Mouse (Mus musculus) stomach, postnatal 0 days (tissue): ENCODE measurements around the gene Uba7. TPM values are rescaled to one million over a fixed set of nuclear protein-coding genes. Genes with fewer than 3 reads are reported as not detected.
A peak's percentile ranks its signal among the peaks of the same experiment; 100 is the strongest.

Experiments
- ATAC-seq: fragments of 200-750 bp; cut with Nextera tagmentation; 2 replicates; pipeline ENCODE4 v1.8.0; 2017; ENCODE audit not compliant: low FRiP score, low TSS enrichment
- DNase-seq: peaks from one replicate; pipeline ENCODE4 v3.0.0-alpha.2; 2016; ENCODE audit warnings: low spot score
- H3K27ac ChIP-seq: fragments of 300-500 bp; sonication (generic); replicated peaks from 2 replicates; pipeline ENCODE4 v1.5.1; 2014; ENCODE audit warnings: mild to moderate bottlenecking, control low read depth
- H3K27me3 ChIP-seq: fragments of 300-500 bp; sonication (generic); 2 replicates; pipeline ENCODE4 v1.6.1; 2014; ENCODE audit warnings: low read length; ENCODE audit not compliant: control insufficient read depth, insufficient read depth
- H3K36me3 ChIP-seq: fragments of 300-500 bp; sonication (generic); 2 replicates; pipeline ENCODE4 v1.6.1; 2014; ENCODE audit warnings: low read length, mixed read lengths; ENCODE audit not compliant: control insufficient read depth, insufficient read depth
- H3K4me1 ChIP-seq: fragments of 300-500 bp; sonication (generic); replicated peaks from 2 replicates; pipeline ENCODE4 v1.6.1; 2014; ENCODE audit warnings: antibody characterized with exemption; ENCODE audit not compliant: control insufficient read depth, insufficient read depth
- H3K4me2 ChIP-seq: fragments of 300-500 bp; sonication (generic); replicated peaks from 2 replicates; pipeline ENCODE4 v1.6.1; 2014; ENCODE audit warnings: low read depth, mild to moderate bottlenecking, control low read depth, moderate library complexity
- H3K4me3 ChIP-seq: fragments of 300-500 bp; sonication (generic); 2 replicates; pipeline ENCODE4 v1.5.1; 2014; ENCODE audit warnings: low read depth, low read length, control low read depth
- H3K9ac ChIP-seq: fragments of 300-500 bp; sonication (generic); 2 replicates; pipeline ENCODE4 v1.6.1; 2014; ENCODE audit warnings: mild to moderate bottlenecking, low read length, control low read depth, mixed read lengths
- H3K9me3 ChIP-seq: fragments of 300-500 bp; sonication (generic); 2 replicates; pipeline ENCODE4 v1.6.1; 2016; ENCODE audit warnings: low read length; ENCODE audit not compliant: control insufficient read depth
- CTCF ChIP-seq: IDR thresholded peaks from 2 replicates; pipeline ENCODE4 v1.5.1; 2016; ENCODE audit warnings: antibody characterized with exemption, low read depth, mild to moderate bottlenecking, moderate library complexity
- EP300 ChIP-seq: optimal IDR thresholded peaks from 2 replicates; pipeline ENCODE3; 2016; ENCODE audit warnings: antibody characterized with exemption
- WGBS: fragments of 180-500 bp; shearing (Covaris S2); extraction: QIAGEN DNeasy Blood & Tissue Kit; methylation state at CpG from one replicate; pipeline ENCODE4 v1.1.7; 2014; 5-methylcytosine and 5-hydroxymethylcytosine counted together
- polyA plus RNA-seq: library from polyadenylated mRNA; unstranded; fragments of >200 nt; fragmentation: Nextera tagmentation; extraction: Ambion mirVana; gene quantifications from 2 replicates; pipeline ENCODE4 v1.2.1, GENCODE M21; 2015

Gene Uba7
- polyA plus RNA-seq, 1 experiment from 2014 or later, result 24.7 TPM

GRCm38 (mm10) chr9:107935374-107935773 lies 39.9 kb upstream of the Uba7 start, which contains the start of gene Camkv:
Gene Camkv (plus strand): TSS chr9:107935674.
- Histone ChIP-seq H3K27me3 (no peaks in the 10 kb centered on the region), H3K9me3 (no peaks in the 10 kb centered on the region), H3K4me2 (peak within 1 kb of the TSS; percentile 83), H3K36me3 (no peaks in the 10 kb centered on the region), H3K27ac (no peak within 1 kb of the TSS), H3K9ac (peak within 1 kb of the TSS; percentile 59), H3K4me1 (peaks cover 4% of the 10 kb centered on the region; the same call in 1 of the 2 replicates), H3K4me3 (peak within 1 kb of the TSS; percentile 41)
- TF ChIP-seq CTCF (no peak), EP300 (no peak)
- ATAC-seq (no peak), DNase-seq (no peak)
- WGBS, result 17% methylated on average over 3 of the region's 3 CpGs

GRCm38 (mm10) chr9:107935790-107936214 lies 39.5 kb upstream of the Uba7 start:
- TF ChIP-seq EP300, result no peak
- TF ChIP-seq CTCF, result no peak
- Histone ChIP-seq H3K36me3 (no peaks in the 10 kb centered on the region), H3K27me3 (no peaks in the 10 kb centered on the region), H3K9ac (peak overlapping the region; percentile 59), H3K4me3 (peak overlapping the region; percentile 41), H3K27ac (no peak overlapping the region), H3K9me3 (no peaks in the 10 kb centered on the region), H3K4me1 (peaks cover 4% of the 10 kb centered on the region; the same call in 1 of the 2 replicates), H3K4me2 (peak overlapping the region; percentile 83)
- ATAC-seq (no peak), DNase-seq (peak; percentile 54)
- under 1% methylated on average over 41 of the region's 41 CpGs for WGBS

- H3K9me3 ChIP-seq, result no peaks in the 10 kb centered on the region
- TF ChIP-seq EP300 (no peak), CTCF (no peak)
- no peak overlapping the region for H3K27ac ChIP-seq
- H3K27me3 ChIP-seq, result no peaks in the 10 kb centered on the region
- no peaks in the 10 kb centered on the region for H3K36me3 ChIP-seq
- H3K4me3 ChIP-seq, result peak overlapping the region; percentile 41
- 9% methylated on average over 29 of the region's 29 CpGs for WGBS
- ATAC-seq, result no peak
- no peak for DNase-seq
- peak overlapping the region; percentile 83 for H3K4me2 ChIP-seq
- H3K4me1 ChIP-seq, result peaks cover 4% of the 10 kb centered on the region; the same call in 1 of the 2 replicates
- H3K9ac ChIP-seq, result peak overlapping the region; percentile 59
Observed at GRCm38 (mm10) chr9:107936215-107936822, 39.0 kb upstream of the Uba7 start.

- H3K9me3 ChIP-seq, result no peaks in the 10 kb centered on the region
- 40% methylated on average over 3 of the region's 3 CpGs for WGBS
- TF ChIP-seq CTCF (no peak), EP300 (no peak)
- no peak overlapping the region for H3K27ac ChIP-seq
- no peak overlapping the region; the same call in 1 of the 2 replicates for H3K4me2 ChIP-seq
- ATAC-seq, result no peak
- no peak for DNase-seq
- H3K36me3 ChIP-seq, result no peaks in the 10 kb centered on the region
- H3K4me3 ChIP-seq, result no peak overlapping the region
- no peak overlapping the region for H3K9ac ChIP-seq
- no peaks in the 10 kb centered on the region for H3K27me3 ChIP-seq
- peaks cover 4% of the 10 kb centered on the region; the same call in 1 of the 2 replicates for H3K4me1 ChIP-seq
Observed at GRCm38 (mm10) chr9:107936831-107937230, 38.5 kb upstream of the Uba7 start.

GRCm38 (mm10) chr9:107947241-107948194 lies 27.8 kb upstream of the Uba7 start:
- no peaks in the 10 kb centered on the region for H3K27me3 ChIP-seq
- no peak overlapping the region for H3K4me3 ChIP-seq
- no peaks in the 10 kb centered on the region for H3K9me3 ChIP-seq
- H3K4me2 ChIP-seq, result no peak overlapping the region
- H3K4me1 ChIP-seq, result no peaks in the 10 kb centered on the region
- H3K36me3 ChIP-seq, result no peaks in the 10 kb centered on the region
- ATAC-seq, result no peak
- H3K9ac ChIP-seq, result no peak overlapping the region
- WGBS, result 83% methylated on average over 31 of the region's 31 CpGs
- TF ChIP-seq CTCF (no peak), EP300 (no peak)
- no peak overlapping the region for H3K27ac ChIP-seq
- no peak for DNase-seq
